Mouse (Mus musculus): ENCODE results near the gene A530084C06Rik. TPM values are rescaled to one million over a fixed set of nuclear protein-coding genes. Genes with fewer than 3 reads are reported as not detected.

The A530084C06Rik gene
- polyA plus RNA-seq, 1 experiment from 2014 or later = not detected

DNA sequence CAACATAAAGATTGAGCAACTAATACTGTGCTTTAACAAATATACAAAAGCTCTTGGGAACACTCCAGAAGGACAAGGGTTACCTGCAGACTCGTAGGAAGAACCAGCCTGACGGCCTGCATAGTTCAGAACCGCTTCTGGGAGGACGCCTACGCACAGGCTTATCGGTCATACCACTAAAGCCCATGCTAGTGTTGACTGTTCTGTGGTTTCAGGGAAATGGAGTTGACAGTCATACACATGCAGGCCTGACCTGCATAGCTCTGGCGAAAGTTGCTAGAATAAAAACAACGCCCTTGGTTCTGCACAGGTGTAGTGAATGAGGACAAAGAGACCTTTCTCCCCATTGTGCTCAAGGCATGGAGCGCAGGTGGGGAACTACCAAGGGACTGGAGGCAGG, 11.5 kb downstream of the A530084C06Rik start:
- Histone ChIP-seq H3K27me3 (replicated peaks; ENCODE audit: insufficient read depth, low read length) (no peaks in the 10 kb centered on the region), H3K36me3 (ENCODE audit: insufficient read depth, low read length) (no peaks in the 10 kb centered on the region), H3K27ac (ENCODE audit: low read length) (peak overlapping the region; percentile 62; the same call in 1 of the 2 replicates), H3K4me2 (replicated peaks; ENCODE audit: low read depth, low read length) (no peak overlapping the region), H3K9ac (replicated peaks; ENCODE audit: low read depth) (no peak overlapping the region), H3K9me3 (ENCODE audit: low read length) (no peaks in the 10 kb centered on the region), H3K4me3 (ENCODE audit: low read depth, low read length) (no peak overlapping the region), H3K4me1 (ENCODE audit: insufficient read depth, low read depth, low read length) (no peaks in the 10 kb centered on the region)
- ATAC-seq (peak; percentile 99), DNase-seq (ENCODE audit: low spot score) (peak; percentile 92)
- 56% methylated on average over 9 of the region's 9 CpGs for WGBS
- TF ChIP-seq CTCF (IDR thresholded peaks at IDR 0.05) (no peak), EP300 (IDR thresholded peaks at IDR 0.05) (peak; percentile 98)

DNA sequence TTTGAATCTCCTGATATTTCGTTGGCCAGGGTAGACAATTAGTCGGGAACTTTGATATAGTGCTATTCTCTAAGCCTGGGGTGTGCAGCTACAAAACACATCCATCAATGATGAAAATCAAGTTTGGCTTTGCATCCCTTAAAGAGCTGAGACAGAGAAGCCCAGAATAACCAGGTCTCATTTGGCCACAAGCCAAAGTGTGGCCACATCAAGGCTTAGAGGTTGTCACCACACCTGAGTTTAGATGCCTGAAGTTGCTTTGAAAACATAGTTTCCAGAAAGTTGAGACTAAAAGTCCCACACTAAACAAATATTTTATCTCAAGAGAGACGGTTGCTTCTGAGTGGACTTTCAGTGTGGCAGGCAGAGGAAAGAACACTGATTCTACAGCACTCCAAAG, 11.9 kb downstream of the A530084C06Rik start:
- ATAC-seq (no peak), DNase-seq (ENCODE audit: low spot score) (no peak)

DNA sequence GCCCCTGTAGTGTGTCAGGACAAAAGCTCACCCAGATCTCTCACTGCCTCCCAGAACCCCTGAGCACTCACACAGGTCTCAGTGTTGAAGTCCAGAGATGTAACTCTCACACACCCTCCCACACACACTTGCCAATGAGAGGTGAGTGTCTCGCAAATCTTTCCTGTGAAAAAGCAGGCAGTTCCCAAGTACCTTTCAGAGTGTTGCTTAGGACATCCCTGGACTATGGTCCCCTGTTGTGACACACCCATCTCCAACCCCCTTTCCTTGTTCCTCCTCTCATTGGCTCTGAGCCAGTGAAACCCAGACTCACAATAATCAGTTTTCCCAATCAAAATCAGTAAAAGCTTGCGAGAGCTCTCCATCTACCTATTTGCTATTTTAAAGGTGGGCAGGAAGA, 12.3 kb downstream of the A530084C06Rik start:
- H3K9me3 ChIP-seq (ENCODE audit: low read length) = no peaks in the 10 kb centered on the region
- no peaks in the 10 kb centered on the region for H3K4me1 ChIP-seq (ENCODE audit: insufficient read depth, low read depth, low read length)
- H3K4me3 ChIP-seq (ENCODE audit: low read depth, low read length) = no peak overlapping the region
- ATAC-seq (no peak), DNase-seq (ENCODE audit: low spot score) (no peak)
- TF ChIP-seq CTCF (IDR thresholded peaks at IDR 0.05) (no peak), EP300 (IDR thresholded peaks at IDR 0.05) (no peak)
- no peaks in the 10 kb centered on the region for H3K27me3 ChIP-seq (replicated peaks; ENCODE audit: insufficient read depth, low read length)
- no peak overlapping the region for H3K9ac ChIP-seq (replicated peaks; ENCODE audit: low read depth)
- H3K4me2 ChIP-seq (replicated peaks; ENCODE audit: low read depth, low read length) = no peak overlapping the region
- 65% methylated on average over 2 of the region's 2 CpGs for WGBS
- H3K27ac ChIP-seq (ENCODE audit: low read length) = no peak overlapping the region
- H3K36me3 ChIP-seq (ENCODE audit: insufficient read depth, low read length) = no peaks in the 10 kb centered on the region

More for the DNA sequence above, 11.9 kb downstream of the A530084C06Rik start:
- H3K9me3 ChIP-seq (ENCODE audit: low read length) = no peaks in the 10 kb centered on the region
- H3K4me1 ChIP-seq (ENCODE audit: insufficient read depth, low read depth, low read length) = no peaks in the 10 kb centered on the region
- H3K27me3 ChIP-seq (replicated peaks; ENCODE audit: insufficient read depth, low read length) = no peaks in the 10 kb centered on the region
- H3K4me3 ChIP-seq (ENCODE audit: low read depth, low read length) = no peak overlapping the region
- no peak overlapping the region for H3K9ac ChIP-seq (replicated peaks; ENCODE audit: low read depth)
- no peak overlapping the region for H3K27ac ChIP-seq (ENCODE audit: low read length)
- 49% methylated on average over 3 of the region's 3 CpGs for WGBS
- TF ChIP-seq EP300 (IDR thresholded peaks at IDR 0.05) = no peak
- no peak for TF ChIP-seq CTCF (IDR thresholded peaks at IDR 0.05)
- H3K4me2 ChIP-seq (replicated peaks; ENCODE audit: low read depth, low read length) = no peak overlapping the region
- no peaks in the 10 kb centered on the region for H3K36me3 ChIP-seq (ENCODE audit: insufficient read depth, low read length)

DNA sequence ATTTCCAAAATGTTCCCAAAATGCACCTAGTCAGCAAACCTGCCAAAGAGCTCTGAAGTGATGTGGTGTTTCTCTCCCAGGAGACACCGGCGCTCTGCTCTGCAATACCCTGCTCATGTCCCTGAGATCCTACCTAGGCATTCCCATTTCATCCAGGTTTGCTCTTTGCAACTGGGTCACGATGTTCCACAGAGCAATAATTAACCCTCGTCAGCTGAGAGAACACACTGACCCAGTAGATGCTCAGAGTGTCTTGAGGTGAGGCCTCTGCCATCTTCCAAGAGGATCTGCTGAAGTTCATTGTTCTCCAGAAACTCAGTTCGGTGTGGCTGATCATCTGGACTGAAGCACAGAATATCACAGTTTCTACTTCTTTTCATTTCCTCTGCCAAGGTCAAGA, 16.1 kb downstream of the A530084C06Rik start:
- DNase-seq (ENCODE audit: low spot score) (no peak), ATAC-seq (no peak)
- Histone ChIP-seq H3K27me3 (replicated peaks; ENCODE audit: insufficient read depth, low read length) (no peaks in the 10 kb centered on the region), H3K4me3 (ENCODE audit: low read depth, low read length) (no peak overlapping the region), H3K27ac (ENCODE audit: low read length) (no peak overlapping the region), H3K4me1 (ENCODE audit: insufficient read depth, low read depth, low read length) (no peaks in the 10 kb centered on the region), H3K36me3 (ENCODE audit: insufficient read depth, low read length) (no peaks in the 10 kb centered on the region), H3K4me2 (replicated peaks; ENCODE audit: low read depth, low read length) (no peak overlapping the region), H3K9ac (replicated peaks; ENCODE audit: low read depth) (no peak overlapping the region), H3K9me3 (ENCODE audit: low read length) (no peaks in the 10 kb centered on the region)
- TF ChIP-seq CTCF (IDR thresholded peaks at IDR 0.05) = no peak
- no peak for TF ChIP-seq EP300 (IDR thresholded peaks at IDR 0.05)
- 89% methylated on average over 5 of the region's 5 CpGs for WGBS

DNA sequence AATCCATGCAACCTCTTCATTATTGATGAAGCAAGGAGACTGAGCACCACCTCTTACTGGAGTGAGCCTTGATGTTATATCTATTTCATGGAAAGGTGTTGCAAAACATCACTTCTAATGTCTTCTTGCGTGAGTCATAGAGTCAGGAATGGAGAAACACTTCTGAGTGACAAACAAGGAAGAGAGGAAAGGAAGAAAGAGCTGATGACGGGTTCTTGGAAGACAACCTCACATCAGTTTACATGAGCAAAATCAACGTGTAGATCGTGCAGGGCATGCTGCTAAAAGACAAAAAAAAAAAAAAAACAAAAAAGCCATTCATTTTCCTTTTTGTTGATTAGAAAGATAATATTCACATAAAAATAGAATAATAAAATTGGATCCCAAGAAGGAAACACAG, 24.4 kb downstream of the A530084C06Rik start:
- TF ChIP-seq EP300 (IDR thresholded peaks at IDR 0.05) = no peak
- WGBS = 58% methylated on average over 4 of the region's 4 CpGs
- no peak overlapping the region for H3K9ac ChIP-seq (replicated peaks; ENCODE audit: low read depth)

DNA sequence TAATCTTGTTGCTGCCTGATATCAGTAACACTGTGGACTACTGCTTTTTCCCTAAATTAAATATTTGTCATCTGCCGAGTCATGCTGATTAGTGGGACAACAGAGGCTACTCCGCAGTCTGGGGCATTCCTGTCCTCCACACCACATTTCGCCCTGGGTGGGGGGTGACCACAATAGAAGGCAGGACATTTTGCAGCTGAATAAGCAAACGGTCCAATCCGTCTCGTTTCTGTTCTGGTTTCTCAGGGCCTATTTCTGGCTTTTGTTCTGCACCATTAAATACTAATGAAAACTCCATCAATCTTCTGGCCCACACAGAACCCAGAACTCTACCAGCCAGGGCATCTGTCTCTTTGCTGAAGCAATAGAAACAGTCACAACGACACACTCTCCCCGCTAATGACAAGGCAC, 27.5 kb downstream of the A530084C06Rik start:
- TF ChIP-seq EP300 (IDR thresholded peaks at IDR 0.05) (no peak), CTCF (IDR thresholded peaks at IDR 0.05) (no peak)
- no peaks in the 10 kb centered on the region for H3K27me3 ChIP-seq (replicated peaks; ENCODE audit: insufficient read depth, low read length)
- DNase-seq (ENCODE audit: low spot score) = no peak
- 26% methylated on average over 8 of the region's 8 CpGs for WGBS
- no peak overlapping the region for H3K9ac ChIP-seq (replicated peaks; ENCODE audit: low read depth)
- no peak for ATAC-seq
- no peak overlapping the region for H3K4me3 ChIP-seq (ENCODE audit: low read depth, low read length)
- no peak overlapping the region for H3K27ac ChIP-seq (ENCODE audit: low read length)
- H3K9me3 ChIP-seq (ENCODE audit: low read length) = no peaks in the 10 kb centered on the region
- no peaks in the 10 kb centered on the region for H3K36me3 ChIP-seq (ENCODE audit: insufficient read depth, low read length)
- no peaks in the 10 kb centered on the region for H3K4me1 ChIP-seq (ENCODE audit: insufficient read depth, low read depth, low read length)
- H3K4me2 ChIP-seq (replicated peaks; ENCODE audit: low read depth, low read length) = no peak overlapping the region

More for the DNA sequence above, 24.4 kb downstream of the A530084C06Rik start:
- Histone ChIP-seq H3K9me3 (ENCODE audit: low read length) (no peaks in the 10 kb centered on the region), H3K4me1 (ENCODE audit: insufficient read depth, low read depth, low read length) (no peaks in the 10 kb centered on the region), H3K4me3 (ENCODE audit: low read depth, low read length) (no peak overlapping the region), H3K4me2 (replicated peaks; ENCODE audit: low read depth, low read length) (no peak overlapping the region), H3K27me3 (replicated peaks; ENCODE audit: insufficient read depth, low read length) (no peaks in the 10 kb centered on the region), H3K27ac (ENCODE audit: low read length) (no peak overlapping the region), H3K36me3 (ENCODE audit: insufficient read depth, low read length) (no peaks in the 10 kb centered on the region)
- ATAC-seq (no peak), DNase-seq (ENCODE audit: low spot score) (no peak)

DNA sequence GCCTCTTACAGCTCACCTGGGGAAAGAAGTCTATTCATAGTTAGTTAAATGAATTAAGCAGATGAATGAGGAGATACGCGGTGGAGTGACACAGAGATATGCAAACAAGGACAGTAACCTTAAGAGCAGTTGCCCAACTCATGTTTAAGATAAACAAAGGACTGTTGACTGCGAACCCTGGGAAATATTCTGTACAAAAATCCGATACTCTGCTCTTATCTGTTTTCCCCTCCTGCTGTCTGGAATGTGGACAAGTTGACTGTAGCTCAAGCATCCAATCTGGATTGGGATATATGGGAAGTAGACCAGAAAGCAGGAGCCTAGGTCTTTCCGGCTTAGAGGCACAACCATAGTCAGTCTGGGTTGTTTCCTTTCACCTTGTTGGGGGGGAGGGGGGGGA, 27.9 kb downstream of the A530084C06Rik start:
- DNase-seq (ENCODE audit: low spot score) (no peak), ATAC-seq (no peak)
- Histone ChIP-seq H3K4me2 (replicated peaks; ENCODE audit: low read depth, low read length) (no peak overlapping the region), H3K4me3 (ENCODE audit: low read depth, low read length) (no peak overlapping the region), H3K9ac (replicated peaks; ENCODE audit: low read depth) (no peak overlapping the region), H3K27ac (ENCODE audit: low read length) (no peak overlapping the region), H3K4me1 (ENCODE audit: insufficient read depth, low read depth, low read length) (no peaks in the 10 kb centered on the region), H3K9me3 (ENCODE audit: low read length) (no peaks in the 10 kb centered on the region), H3K27me3 (replicated peaks; ENCODE audit: insufficient read depth, low read length) (no peaks in the 10 kb centered on the region), H3K36me3 (ENCODE audit: insufficient read depth, low read length) (no peaks in the 10 kb centered on the region)
- WGBS = 50% methylated on average over 5 of the region's 5 CpGs
- no peak for TF ChIP-seq EP300 (IDR thresholded peaks at IDR 0.05)
- no peak for TF ChIP-seq CTCF (IDR thresholded peaks at IDR 0.05)

Measured in lung, postnatal 0 days (tissue).